Mouse (Mus musculus): ENCODE data around the gene Sema3a.
"Not testable (repeated sequence)": the region's sequence is repeated elsewhere in the genome, so short reads cannot be mapped to it uniquely, and the experiment has no call there.

Gene Sema3a

GRCm38 (mm10) chr5:13421276-13421925, 296.2 kb downstream of the Sema3a start:
- no peak for DNase-seq (ENCODE audit: low read depth, low spot score)

- no peak for DNase-seq (ENCODE audit: low read depth, low spot score)
Measured at GRCm38 (mm10) chr5:13428702-13429101, 303.5 kb downstream of the Sema3a start.

- DNase-seq (ENCODE audit: low read depth, low spot score): no peak
Measured at GRCm38 (mm10) chr5:13431827-13432226, 306.6 kb downstream of the Sema3a start.

- no peak for DNase-seq (ENCODE audit: low read depth, low spot score)
Measured at GRCm38 (mm10) chr5:13432574-13432973, 307.4 kb downstream of the Sema3a start.

GRCm38 (mm10) chr5:13433303-13433702, 308.1 kb downstream of the Sema3a start:
- DNase-seq (ENCODE audit: low read depth, low spot score): no peak

- DNase-seq (ENCODE audit: low read depth, low spot score): no peak
Measured at GRCm38 (mm10) chr5:13441112-13441511, 315.9 kb downstream of the Sema3a start.

GRCm38 (mm10) chr5:13460182-13461001, 335.2 kb downstream of the Sema3a start:
- DNase-seq (ENCODE audit: low read depth, low spot score): no peak

GRCm38 (mm10) chr5:13468856-13469255, 343.6 kb downstream of the Sema3a start:
- DNase-seq (ENCODE audit: low read depth, low spot score): no peak

GRCm38 (mm10) chr5:13469401-13469800, 344.2 kb downstream of the Sema3a start:
- no peak for DNase-seq (ENCODE audit: low read depth, low spot score)

- no peak for DNase-seq (ENCODE audit: low read depth, low spot score)
Measured at GRCm38 (mm10) chr5:13470057-13470905, 345.1 kb downstream of the Sema3a start.

GRCm38 (mm10) chr5:13477653-13478052, 352.4 kb downstream of the Sema3a start:
- DNase-seq (ENCODE audit: low read depth, low spot score): no peak

GRCm38 (mm10) chr5:13488671-13489070, 363.5 kb downstream of the Sema3a start:
- DNase-seq (ENCODE audit: low read depth, low spot score): no peak

- DNase-seq (ENCODE audit: low read depth, low spot score): not testable (repeated sequence)
Measured at GRCm38 (mm10) chr5:13495967-13496366, 370.8 kb downstream of the Sema3a start.

- no peak for DNase-seq (ENCODE audit: low read depth, low spot score)
Measured at GRCm38 (mm10) chr5:13499835-13500234, 374.6 kb downstream of the Sema3a start.

- DNase-seq (ENCODE audit: low read depth, low spot score): no peak
Measured at GRCm38 (mm10) chr5:13505839-13506499, 380.8 kb downstream of the Sema3a start.

GRCm38 (mm10) chr5:13509163-13509562, 383.9 kb downstream of the Sema3a start:
- DNase-seq (ENCODE audit: low read depth, low spot score): no peak

GRCm38 (mm10) chr5:13517018-13517417, 391.8 kb downstream of the Sema3a start:
- DNase-seq (ENCODE audit: low read depth, low spot score): no peak

GRCm38 (mm10) chr5:13525597-13525996, 400.4 kb downstream of the Sema3a start:
- DNase-seq (ENCODE audit: low read depth, low spot score): no peak

- DNase-seq (ENCODE audit: low read depth, low spot score): no peak
Measured at GRCm38 (mm10) chr5:13527037-13527464, 401.8 kb downstream of the Sema3a start.

- no peak for DNase-seq (ENCODE audit: low read depth, low spot score)
Measured at GRCm38 (mm10) chr5:13529226-13529625, 404.0 kb downstream of the Sema3a start.

- DNase-seq (ENCODE audit: low read depth, low spot score): no peak
Measured at GRCm38 (mm10) chr5:13547472-13548209, 422.4 kb downstream of the Sema3a start.
